Mouse (Mus musculus) bone marrow macrophage, adult 2 months (primary cell): ENCODE measurements around the gene Traf1. TPM values are rescaled to one million over a fixed set of nuclear protein-coding genes. Genes with fewer than 3 reads are reported as not detected.
A peak's percentile ranks its signal among the peaks of the same experiment; 100 is the strongest.

Experiments used
- H3K27ac ChIP-seq: 2 replicates; pipeline ENCODE4 v1.5.1; 2012; ENCODE audit warnings: low read depth, low read length; ENCODE audit not compliant: insufficient read depth
- H3K4me1 ChIP-seq: 2 replicates; pipeline ENCODE4 v1.6.1; 2012; ENCODE audit warnings: low read length; ENCODE audit not compliant: control insufficient read depth, insufficient read depth
- H3K4me3 ChIP-seq: 2 replicates; pipeline ENCODE4 v1.5.1; 2012; ENCODE audit warnings: mild to moderate bottlenecking, low read length, moderate library complexity; ENCODE audit not compliant: insufficient read depth
- CTCF ChIP-seq: IDR thresholded peaks from 2 replicates; pipeline ENCODE4 v1.5.1; 2012; ENCODE audit warnings: low read depth, mild to moderate bottlenecking, low read length, moderate library complexity
- POLR2A ChIP-seq: IDR thresholded peaks from 2 replicates; pipeline ENCODE4 v1.6.1; 2012; ENCODE audit warnings: mild to moderate bottlenecking, low read depth, low read length, borderline replicate concordance
- polyA plus RNA-seq: library from polyadenylated mRNA; stranded (reverse); fragments of >200 nt; gene quantifications from 2 replicates; pipeline ENCODE4 v1.2.4, GENCODE M21; 2012; ENCODE audit not compliant: missing spikeins, insufficient read depth, insufficient read length

Traf1 gene
- polyA plus RNA-seq, 1 experiment = 28.0 TPM

GRCm38 (mm10) chr2:34966243-34966934 is 4.8 kb upstream of the Traf1 start:
- no peak for TF ChIP-seq CTCF
- Histone ChIP-seq H3K27ac (no peak overlapping the region), H3K4me3 (no peak overlapping the region), H3K4me1 (peaks cover 34% of the 10 kb centered on the region)

DNA sequence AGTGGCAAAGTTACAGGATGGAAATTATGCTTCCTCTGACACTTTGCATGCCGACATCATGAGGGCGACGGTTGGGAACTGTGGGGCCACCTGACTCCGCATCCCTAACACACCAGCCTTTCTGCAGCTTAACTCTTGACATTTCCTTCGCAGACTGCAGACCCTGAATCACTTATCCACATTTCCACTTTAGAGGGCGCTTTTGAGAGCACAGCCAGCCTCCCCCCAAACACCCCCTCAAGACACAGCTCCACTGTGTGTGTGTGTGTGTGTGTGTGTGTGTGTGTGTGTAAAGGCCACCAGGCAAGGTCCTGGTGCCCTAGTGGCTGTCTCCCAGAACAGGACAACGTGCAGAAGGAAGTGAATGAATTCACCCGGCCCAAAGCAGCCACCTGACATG is 4.2 kb upstream of the Traf1 start:
- Histone ChIP-seq H3K27ac (peak overlapping the region; percentile 51), H3K4me1 (peaks cover 34% of the 10 kb centered on the region), H3K4me3 (peak overlapping the region; percentile 55)
- TF ChIP-seq POLR2A (no peak), CTCF (no peak)

DNA sequence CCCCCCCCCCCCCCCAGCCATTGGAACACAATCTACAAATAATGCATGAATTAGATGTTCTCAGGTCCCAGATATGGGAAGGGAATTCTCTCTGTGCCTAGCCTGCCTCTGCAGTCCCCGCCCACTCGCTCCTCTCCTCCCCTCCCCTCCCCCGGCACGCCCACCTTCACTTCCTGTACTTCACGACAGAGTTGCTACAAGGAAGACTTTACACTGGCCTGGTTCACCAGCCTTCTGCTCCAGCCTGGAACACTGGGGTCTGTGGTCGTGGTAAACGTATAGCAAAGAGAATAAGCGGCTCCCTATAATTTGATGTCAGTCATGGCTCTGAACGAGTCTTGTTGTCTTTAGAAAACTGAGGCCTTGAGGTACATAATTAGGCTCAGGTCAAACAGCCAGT is 3.7 kb upstream of the Traf1 start:
- TF ChIP-seq CTCF = no peak
- no peak for TF ChIP-seq POLR2A
- Histone ChIP-seq H3K4me1 (peaks cover 34% of the 10 kb centered on the region), H3K27ac (peak overlapping the region; percentile 51), H3K4me3 (peak overlapping the region; percentile 55)

- TF ChIP-seq POLR2A = no peak
- no peak for TF ChIP-seq CTCF
- Histone ChIP-seq H3K4me3 (no peak overlapping the region), H3K4me1 (peaks cover 34% of the 10 kb centered on the region), H3K27ac (no peak overlapping the region)
Measured at GRCm38 (mm10) chr2:34964651-34965050, 3.1 kb upstream of the Traf1 start.

DNA sequence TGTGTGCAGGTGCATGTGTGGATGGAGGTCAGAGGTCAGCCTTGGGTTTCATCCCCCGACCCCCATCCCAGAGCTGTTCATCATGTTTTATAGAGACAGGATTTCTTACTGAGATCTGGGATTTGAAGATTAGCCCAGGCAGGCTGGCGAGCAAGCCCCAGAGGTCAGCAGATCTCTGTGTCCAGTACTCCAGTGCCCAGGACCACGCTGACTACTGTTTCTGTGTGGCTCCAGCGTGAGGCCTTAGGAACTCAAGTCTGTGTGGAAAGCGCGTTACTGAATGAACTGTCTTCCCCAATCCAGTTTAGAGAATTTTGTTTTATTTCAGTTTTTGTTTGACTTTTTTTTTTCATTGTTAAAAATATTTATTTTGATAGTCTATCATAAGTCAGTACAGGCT is 2.7 kb upstream of the Traf1 start:
- Histone ChIP-seq H3K27ac (peak overlapping the region; percentile 98), H3K4me1 (peaks cover 34% of the 10 kb centered on the region), H3K4me3 (peak overlapping the region; percentile 67; the same call in 1 of the 2 replicates)
- TF ChIP-seq POLR2A (no peak), CTCF (no peak)

DNA sequence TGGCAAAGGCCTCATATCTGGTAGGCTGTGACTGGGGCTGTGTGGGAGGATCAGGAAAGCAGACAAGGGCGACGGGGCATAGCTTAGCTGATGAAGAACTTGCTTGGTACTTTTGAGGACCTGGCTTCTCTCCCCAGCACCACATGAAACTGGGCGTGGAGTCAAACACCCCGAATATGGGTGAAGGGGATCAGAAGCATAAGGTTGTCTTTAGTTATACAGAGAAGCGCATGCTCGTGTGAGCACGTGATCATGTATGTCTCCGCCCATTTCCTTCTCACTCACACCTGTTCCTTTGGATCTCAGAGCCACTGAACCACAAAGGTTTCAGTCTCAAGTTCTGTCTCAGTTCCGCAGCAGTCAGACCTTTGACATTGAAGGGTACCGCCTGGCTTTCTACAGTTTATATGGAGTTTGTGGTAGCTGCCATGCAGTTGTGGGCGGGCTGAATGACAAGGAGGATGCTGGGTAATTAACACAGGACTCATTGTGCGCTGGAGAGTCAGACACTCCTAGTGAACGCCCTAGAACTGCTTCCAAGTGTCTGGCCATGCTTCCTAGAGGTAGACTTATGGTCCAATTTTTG is 1.9 kb upstream of the Traf1 start:
- peaks cover 38% of the 10 kb centered on the region for H3K4me1 ChIP-seq
- TF ChIP-seq POLR2A (no peak), CTCF (no peak)
- peak overlapping the region; percentile 67 for H3K4me3 ChIP-seq
- peak overlapping the region; percentile 98 for H3K27ac ChIP-seq

GRCm38 (mm10) chr2:34962893-34963292 is 1.3 kb upstream of the Traf1 start:
- peak overlapping the region; percentile 67 for H3K4me3 ChIP-seq
- peaks cover 44% of the 10 kb centered on the region for H3K4me1 ChIP-seq
- H3K27ac ChIP-seq = peak overlapping the region; percentile 98
- no peak for TF ChIP-seq CTCF
- no peak for TF ChIP-seq POLR2A

DNA sequence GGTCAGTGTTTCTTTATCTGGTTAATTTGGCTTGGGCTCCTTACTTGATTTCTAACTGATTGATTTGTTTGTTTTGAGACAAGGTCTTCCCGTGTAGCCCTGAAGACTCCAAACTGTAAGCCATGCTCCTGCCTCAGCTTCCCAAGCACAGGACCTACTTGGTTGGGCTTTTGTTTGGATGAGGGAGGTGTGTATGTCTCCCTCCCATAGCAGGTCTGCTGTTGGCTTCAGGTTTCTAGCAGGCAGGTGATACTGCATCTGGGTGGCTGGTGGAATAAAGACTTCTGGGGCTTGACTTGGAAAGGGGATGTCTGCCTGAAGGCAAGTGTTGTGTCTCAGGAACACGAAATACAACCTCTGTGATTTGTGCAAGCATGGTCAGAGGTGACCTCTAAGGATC is 639 bp upstream of the Traf1 start:
- no peak for TF ChIP-seq CTCF
- no peak for TF ChIP-seq POLR2A
- Histone ChIP-seq H3K4me1 (peaks cover 49% of the 10 kb centered on the region), H3K27ac (0 out of 2 replicates have a peak overlapping the region, but pooled peaks have one; percentile 98), H3K4me3 (no peak overlapping the region)

DNA sequence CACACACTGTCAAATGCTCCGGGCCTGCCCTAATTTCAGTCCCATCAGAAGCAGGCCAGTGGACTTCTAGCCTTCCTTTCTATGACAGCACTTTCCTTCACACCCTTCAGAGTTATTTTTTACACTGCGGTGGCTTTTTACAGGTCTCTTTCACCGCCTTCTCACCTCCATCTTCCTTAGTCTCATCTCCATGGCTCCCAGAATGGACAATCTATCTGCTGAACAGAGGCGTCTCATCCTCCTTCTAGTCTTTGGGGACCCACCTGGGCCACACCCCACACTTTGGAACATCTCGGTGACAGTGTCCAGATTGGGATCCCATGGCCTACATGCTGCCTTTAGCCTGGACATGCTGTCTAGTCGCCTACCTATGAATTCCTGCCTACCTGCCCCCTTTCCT is 606 bp downstream of the Traf1 start:
- H3K27ac ChIP-seq = no peak overlapping the region
- H3K4me3 ChIP-seq = no peak overlapping the region

GRCm38 (mm10) chr2:34960466-34960865 is 1.1 kb downstream of the Traf1 start:
- H3K4me1 ChIP-seq = peaks cover 40% of the 10 kb centered on the region
- no peak overlapping the region for H3K4me3 ChIP-seq
- H3K27ac ChIP-seq = no peak overlapping the region

More for the DNA sequence above, 606 bp downstream of the Traf1 start:
- TF ChIP-seq CTCF (no peak), POLR2A (no peak)
- peaks cover 45% of the 10 kb centered on the region for H3K4me1 ChIP-seq

DNA sequence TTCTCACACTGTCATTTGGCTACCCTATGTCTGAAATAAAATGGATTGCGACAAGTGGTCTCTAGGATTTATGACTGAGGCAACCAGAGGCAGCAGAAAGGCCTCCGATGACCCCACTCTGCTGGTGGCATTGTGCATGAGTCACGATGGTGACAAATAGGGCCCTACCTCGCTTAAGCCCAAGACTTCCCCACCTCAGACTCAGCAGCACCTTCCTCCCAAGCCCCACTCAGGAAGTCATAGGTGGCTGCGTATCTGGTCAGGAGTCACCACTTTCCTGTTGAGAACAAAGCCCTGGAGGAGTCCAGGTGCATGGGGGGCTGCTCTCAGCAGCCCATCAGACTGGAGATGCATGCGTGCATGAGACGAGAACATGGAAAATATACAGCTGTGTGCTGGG is 3.0 kb downstream of the Traf1 start:
- Histone ChIP-seq H3K4me3 (no peak overlapping the region), H3K27ac (no peak overlapping the region), H3K4me1 (peaks cover 28% of the 10 kb centered on the region)
- TF ChIP-seq CTCF (no peak), POLR2A (no peak)

More at GRCm38 (mm10) chr2:34960466-34960865, 1.1 kb downstream of the Traf1 start:
- TF ChIP-seq CTCF (no peak), POLR2A (no peak)
